Mouse (Mus musculus): ENCODE measurements around the gene Ttf2. TPM values are rescaled to one million over a fixed set of nuclear protein-coding genes. Genes with fewer than 3 reads are reported as not detected.

Gene Ttf2
- polyA plus RNA-seq, 1 experiment from 2014 or later: 15.5 TPM

DNA sequence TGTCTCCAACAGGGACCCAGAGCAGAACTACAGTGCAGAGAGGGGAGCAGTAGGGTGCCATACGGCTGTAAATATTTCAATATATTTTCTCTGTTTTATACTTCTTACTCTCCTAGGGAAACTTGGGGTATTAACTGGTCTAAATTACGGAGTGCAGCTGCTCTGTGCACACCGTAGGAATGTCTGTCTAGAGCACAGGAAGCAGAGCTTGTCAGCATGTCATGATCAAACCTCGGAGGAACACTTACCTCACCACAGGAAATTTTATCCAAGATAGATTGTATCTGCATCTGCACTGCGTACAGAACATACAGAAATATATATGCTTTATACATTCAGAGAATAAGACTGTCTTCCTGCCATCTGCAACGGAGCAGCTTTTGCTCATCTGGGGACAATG lies 60.9 kb downstream of the Ttf2 start:
- 27% methylated on average over 6 of the region's 6 CpGs for WGBS
- ATAC-seq (ENCODE audit: insufficient number of reproducible peaks, insufficient read depth, low FRiP score, low TSS enrichment, low read depth): no peak
- Histone ChIP-seq H3K4me1 (peaks cover 20% of the 10 kb centered on the region), H3K27me3 (no peaks in the 10 kb centered on the region), H3K4me2 (no peak overlapping the region), H3K27ac (no peak overlapping the region), H3K9ac (no peak overlapping the region), H3K9me3 (no peaks in the 10 kb centered on the region), H3K36me3 (no peaks in the 10 kb centered on the region), H3K4me3 (no peak overlapping the region)

DNA sequence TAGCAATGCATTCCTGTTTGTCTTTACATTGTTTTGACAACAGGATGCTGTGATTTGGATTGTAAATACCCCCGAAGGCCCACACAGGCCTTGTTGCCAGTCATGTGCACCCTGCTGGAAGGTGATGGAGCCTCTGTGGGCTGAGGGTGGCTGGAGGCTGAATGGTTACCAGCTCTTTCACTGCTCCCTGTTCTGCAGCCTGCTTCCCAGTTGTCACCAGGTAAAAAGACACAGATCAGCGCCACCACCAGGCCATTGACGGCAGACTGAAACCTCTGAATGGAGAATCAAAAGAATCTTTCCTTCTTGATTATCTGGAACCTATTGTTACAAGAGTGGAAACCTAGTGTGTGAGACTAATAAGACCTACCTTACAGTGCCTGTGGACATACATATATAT lies 62.5 kb downstream of the Ttf2 start:
- no peak overlapping the region for H3K4me2 ChIP-seq
- 27% methylated on average over 3 of the region's 3 CpGs for WGBS

DNA sequence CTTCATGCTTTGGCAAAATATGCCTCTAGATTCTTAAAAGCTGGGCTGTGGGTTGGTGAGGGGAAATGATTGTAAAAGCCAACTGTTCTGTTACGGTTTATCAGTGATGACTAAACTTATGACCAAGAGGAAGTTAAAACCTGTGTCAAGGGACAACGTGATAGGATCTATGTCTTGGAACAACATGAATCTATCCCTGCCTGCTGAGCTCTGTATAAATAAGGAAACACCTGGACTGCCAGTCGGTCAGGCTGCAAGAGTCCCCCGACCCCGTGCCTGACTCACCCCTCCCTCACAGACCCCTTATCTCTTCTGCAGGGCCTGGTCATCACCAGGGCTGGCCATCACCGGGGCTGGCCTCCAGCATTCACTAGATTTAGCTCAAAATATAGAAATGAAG lies 63.3 kb downstream of the Ttf2 start:
- 68% methylated on average over 6 of the region's 6 CpGs for WGBS
- H3K27ac ChIP-seq: no peak overlapping the region

More for the DNA sequence above, 62.5 kb downstream of the Ttf2 start:
- H3K27me3 ChIP-seq: no peaks in the 10 kb centered on the region
- no peak overlapping the region for H3K9ac ChIP-seq
- H3K9me3 ChIP-seq: no peaks in the 10 kb centered on the region
- no peaks in the 10 kb centered on the region for H3K36me3 ChIP-seq
- peaks cover 18% of the 10 kb centered on the region for H3K4me1 ChIP-seq
- ATAC-seq (ENCODE audit: insufficient number of reproducible peaks, insufficient read depth, low FRiP score, low TSS enrichment, low read depth): no peak
- H3K4me3 ChIP-seq: no peak overlapping the region
- H3K27ac ChIP-seq: no peak overlapping the region

DNA sequence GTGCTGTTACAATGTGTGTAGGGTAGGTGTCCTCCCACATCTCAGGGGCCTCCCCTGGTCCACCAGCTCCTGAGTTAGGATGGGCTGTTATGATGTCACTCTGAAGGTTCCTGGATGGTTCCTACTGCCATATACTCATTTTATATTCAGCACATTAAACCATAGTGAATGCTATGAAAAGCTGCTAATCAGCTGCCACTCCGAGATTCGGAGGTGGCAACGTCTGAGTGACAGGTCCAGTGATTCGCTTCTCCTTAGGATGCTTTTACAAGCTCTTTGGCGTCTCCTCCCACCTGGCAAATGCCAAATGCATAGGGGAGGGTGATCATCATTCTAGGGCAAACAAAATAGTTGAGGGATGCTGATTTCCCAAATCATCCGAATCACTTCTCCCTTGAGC lies 74.0 kb downstream of the Ttf2 start:
- Histone ChIP-seq H3K9me3 (no peaks in the 10 kb centered on the region), H3K9ac (no peak overlapping the region), H3K4me2 (no peak overlapping the region), H3K27me3 (no peaks in the 10 kb centered on the region), H3K36me3 (no peaks in the 10 kb centered on the region), H3K27ac (no peak overlapping the region), H3K4me1 (no peaks in the 10 kb centered on the region), H3K4me3 (no peak overlapping the region)
- whole genome bisulfite sequencing: 86% methylated on average over 6 of the region's 6 CpGs
- ATAC-seq (ENCODE audit: insufficient number of reproducible peaks, insufficient read depth, low FRiP score, low TSS enrichment, low read depth): no peak

More for the DNA sequence above, 63.3 kb downstream of the Ttf2 start:
- Histone ChIP-seq H3K4me3 (no peak overlapping the region), H3K9me3 (no peaks in the 10 kb centered on the region), H3K36me3 (no peaks in the 10 kb centered on the region), H3K9ac (no peak overlapping the region), H3K4me1 (peaks cover 12% of the 10 kb centered on the region), H3K27me3 (no peaks in the 10 kb centered on the region), H3K4me2 (no peak overlapping the region)
- ATAC-seq (ENCODE audit: insufficient number of reproducible peaks, insufficient read depth, low FRiP score, low TSS enrichment, low read depth): no peak

DNA sequence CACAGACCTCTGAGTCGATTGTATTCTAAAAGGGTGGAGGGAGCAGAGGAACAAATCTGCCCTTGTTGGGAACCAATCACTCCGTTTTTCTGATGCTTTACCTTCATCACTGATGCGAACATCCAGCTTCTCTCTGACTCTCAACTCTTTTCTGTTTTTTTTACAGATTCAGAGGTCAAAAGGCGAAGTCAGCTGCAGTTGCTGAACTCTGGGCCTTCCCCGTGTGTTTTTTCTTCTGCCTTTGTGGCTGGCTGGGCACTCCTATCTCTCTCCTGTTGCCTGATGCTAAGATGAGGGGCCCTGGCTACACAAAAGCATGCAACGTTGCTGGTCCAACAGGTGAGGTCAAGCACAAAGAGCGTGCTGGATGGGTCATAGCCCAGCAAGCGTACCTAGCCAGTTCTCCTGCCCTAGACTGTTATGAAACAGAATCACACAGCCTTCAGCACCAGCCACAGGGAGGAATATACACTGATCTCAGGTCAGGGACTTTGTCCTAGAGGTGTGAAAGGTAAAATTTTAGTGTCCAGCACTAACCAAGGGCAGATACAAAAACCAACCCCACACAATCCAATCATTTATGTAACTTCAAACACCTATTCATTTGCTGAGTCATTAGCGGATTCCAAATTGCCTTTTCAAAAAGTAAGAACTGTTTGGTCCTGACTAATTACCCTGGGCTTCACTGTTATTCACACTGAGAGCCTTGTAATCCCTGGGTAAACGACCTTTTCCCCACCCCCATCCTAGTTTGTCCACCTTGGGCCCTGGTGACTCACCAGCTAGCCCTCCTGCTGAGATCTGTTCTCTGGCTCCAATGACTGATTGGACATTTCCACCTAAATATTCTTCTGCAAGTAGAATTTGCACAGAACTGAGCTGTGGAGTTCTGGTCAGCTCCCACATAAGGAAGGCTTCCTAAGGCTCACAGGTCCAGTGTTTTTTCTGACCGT lies 76.8 kb downstream of the Ttf2 start:
- H3K36me3 ChIP-seq: no peaks in the 10 kb centered on the region
- ATAC-seq (ENCODE audit: insufficient number of reproducible peaks, insufficient read depth, low FRiP score, low TSS enrichment, low read depth): no peak
- H3K4me2 ChIP-seq: no peak overlapping the region
- no peaks in the 10 kb centered on the region for H3K9me3 ChIP-seq
- H3K4me3 ChIP-seq: no peak overlapping the region
- WGBS: 63% methylated on average over 11 of the region's 11 CpGs
- H3K27me3 ChIP-seq: no peaks in the 10 kb centered on the region
- no peak overlapping the region for H3K27ac ChIP-seq
- no peak overlapping the region for H3K9ac ChIP-seq
- no peaks in the 10 kb centered on the region for H3K4me1 ChIP-seq

DNA sequence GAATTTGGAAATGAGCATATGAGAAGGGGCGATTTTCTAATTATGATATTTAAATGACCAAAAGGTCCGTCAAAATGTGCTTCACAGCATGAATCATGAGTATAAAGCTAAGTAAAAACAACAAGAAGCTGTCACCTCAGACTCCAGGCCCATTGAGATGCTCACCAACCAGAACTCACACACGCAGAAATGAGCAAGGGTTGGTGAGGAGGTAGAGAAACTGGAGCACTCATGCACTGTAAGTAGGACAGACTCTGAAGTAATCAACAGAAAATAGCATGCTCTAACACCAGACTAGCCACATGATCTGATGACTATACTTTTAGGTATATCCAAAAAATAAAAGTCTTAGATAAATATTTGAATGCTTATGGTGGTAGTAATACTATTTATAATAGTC lies 79.1 kb downstream of the Ttf2 start:
- Histone ChIP-seq H3K27ac (no peak overlapping the region), H3K4me1 (no peaks in the 10 kb centered on the region), H3K4me2 (no peak overlapping the region), H3K4me3 (no peak overlapping the region), H3K9ac (no peak overlapping the region), H3K27me3 (no peaks in the 10 kb centered on the region), H3K9me3 (0 out of 2 replicates have a peak, but pooled peaks cover 7% of the 10 kb centered on the region), H3K36me3 (no peaks in the 10 kb centered on the region)
- no peak for ATAC-seq (ENCODE audit: insufficient number of reproducible peaks, insufficient read depth, low FRiP score, low TSS enrichment, low read depth)
- WGBS: 86% methylated on average over 3 of the region's 3 CpGs

DNA sequence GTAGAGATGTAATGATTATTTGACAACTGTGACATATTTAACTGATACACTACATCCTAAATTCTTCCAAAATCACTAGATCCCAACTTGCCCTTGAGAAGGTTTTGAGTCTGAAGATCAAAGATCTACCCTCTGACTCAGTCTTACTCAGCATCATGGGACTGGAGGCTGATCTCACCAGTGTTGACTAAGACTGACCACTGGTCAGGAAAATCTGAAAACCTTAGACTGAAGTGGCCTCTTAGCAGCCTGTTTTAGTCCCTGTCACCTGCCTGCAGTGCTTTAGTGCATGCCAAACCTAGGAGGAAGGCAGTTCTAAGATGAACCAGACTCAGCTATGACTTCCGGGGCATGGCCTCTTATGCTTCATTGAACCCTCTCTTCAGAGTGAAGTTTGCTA lies 80.2 kb downstream of the Ttf2 start:
- WGBS: 84% methylated on average over 1 of the region's 1 CpGs
- H3K4me2 ChIP-seq: no peak overlapping the region
- H3K27me3 ChIP-seq: no peaks in the 10 kb centered on the region
- H3K9ac ChIP-seq: no peak overlapping the region
- ATAC-seq (ENCODE audit: insufficient number of reproducible peaks, insufficient read depth, low FRiP score, low TSS enrichment, low read depth): no peak
- 0 out of 2 replicates have a peak, but pooled peaks cover 7% of the 10 kb centered on the region for H3K9me3 ChIP-seq
- no peak overlapping the region for H3K4me3 ChIP-seq
- H3K27ac ChIP-seq: no peak overlapping the region
- no peaks in the 10 kb centered on the region for H3K4me1 ChIP-seq
- H3K36me3 ChIP-seq: no peaks in the 10 kb centered on the region

Other genes starting within 250 kb of the Ttf2 start
- 0.17 and 0.20 TPM in 2 replicates for gene Vtcn1, start 144.2 kb downstream of the Ttf2 start, polyA plus RNA-seq (2015; fragmentation: Nextera tagmentation; extraction: Ambion mirVana)
- 7.7 and 8.2 TPM in 2 replicates for gene Trim45, start 47.5 kb downstream of the Ttf2 start, polyA plus RNA-seq (2015; fragmentation: Nextera tagmentation; extraction: Ambion mirVana)
- 0.10 TPM in 1 of 2 replicates, not detected in the other for gene Cd101, start 59.9 kb upstream of the Ttf2 start, polyA plus RNA-seq (2015; fragmentation: Nextera tagmentation; extraction: Ambion mirVana)
- 8.7 and 9.4 TPM in 2 replicates for gene Ptgfrn, start 140.6 kb upstream of the Ttf2 start, polyA plus RNA-seq (2015; fragmentation: Nextera tagmentation; extraction: Ambion mirVana)